Mouse (Mus musculus) thymus, adult 2 months (tissue): ENCODE measurements around the gene Cap2.

Source experiments
- CTCF ChIP-seq: fragments of 200-500 bp; IDR thresholded peaks from 2 replicates; pipeline ENCODE4 v1.5.1; 2012; ENCODE audit warnings: mild to moderate bottlenecking, control low read depth, low read length, moderate library complexity, borderline replicate concordance; ENCODE audit not compliant: control insufficient read depth, poor library complexity, insufficient read depth; ENCODE audit errors: extremely low read depth
- POLR2A ChIP-seq: fragments of 200-500 bp; IDR thresholded peaks from 2 replicates; pipeline ENCODE4 v1.6.1; 2012; ENCODE audit warnings: mild to moderate bottlenecking, low read length, control low read depth, moderate library complexity; ENCODE audit not compliant: control insufficient read depth, poor library complexity, insufficient read depth; ENCODE audit errors: extremely low read depth

GRCm38 (mm10) chr13:46611033-46611432 is 109.4 kb downstream of the Cap2 start:
- TF ChIP-seq CTCF = no peak
- TF ChIP-seq POLR2A = no peak
